Mouse (Mus musculus): ENCODE measurements around the gene Ltb.

DNA sequence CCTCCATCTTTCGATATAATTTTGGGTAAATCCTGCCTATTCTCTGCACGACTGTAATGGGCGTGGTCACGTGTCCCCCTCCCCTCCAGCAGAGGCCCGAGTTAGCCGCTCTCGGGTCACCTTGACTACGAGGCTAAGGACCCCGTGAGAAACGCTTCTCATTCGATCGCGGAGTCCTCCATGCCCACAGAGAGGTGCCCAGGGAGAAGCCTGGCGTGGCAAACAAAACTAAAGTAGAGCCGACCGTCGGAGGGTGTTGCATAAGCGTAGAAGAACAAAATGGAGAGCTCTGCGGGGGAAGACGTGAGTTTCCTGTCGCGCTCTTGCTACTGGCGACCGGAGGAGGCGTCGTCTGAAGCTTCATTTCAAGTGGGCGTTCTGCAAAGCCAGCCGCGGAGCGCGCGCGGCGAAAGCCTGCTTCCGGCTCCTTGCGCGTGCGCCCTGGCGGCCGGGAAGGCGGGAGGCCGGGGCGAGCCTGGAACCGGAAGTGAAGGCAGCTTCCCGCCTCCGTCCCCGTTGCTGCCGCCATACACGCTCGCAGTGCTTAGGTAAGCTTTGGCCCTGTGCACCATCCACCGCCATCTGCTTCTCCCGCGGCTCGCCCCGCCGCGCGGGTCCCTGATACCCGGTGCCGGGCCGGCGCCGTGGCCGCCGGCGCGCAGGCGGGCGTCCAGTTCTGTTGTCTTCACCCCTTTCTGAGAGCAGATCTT, 47.2 kb downstream of the Ltb start, which contains the start of gene Ddx39b:
- TF ChIP-seq CTCF (IDR thresholded peaks at IDR 0.05; ENCODE audit: borderline replicate concordance, extremely low read depth, insufficient read depth, insufficient read length), result no peak
- peak; percentile 61 for TF ChIP-seq POLR2A (IDR thresholded peaks at IDR 0.05; ENCODE audit: borderline replicate concordance, extremely low read depth, insufficient read depth, insufficient read length, poor library complexity, severe bottlenecking)

Data from brain, embryonic 14.5 days (tissue).